Mouse (Mus musculus) bone marrow, adult 2 months (tissue): ENCODE data around the gene Ppp1r13b.

Experiments
- CTCF ChIP-seq: fragments of 200-500 bp; IDR thresholded peaks from 2 replicates; pipeline ENCODE4 v1.5.1; 2011; ENCODE audit warnings: low read length, control low read depth; ENCODE audit not compliant: control insufficient read depth, insufficient read depth
- POLR2A ChIP-seq: fragments of 200-500 bp; IDR thresholded peaks from 2 replicates; pipeline ENCODE4 v1.6.1; 2011; ENCODE audit warnings: low read depth, mild to moderate bottlenecking, control low read depth, low read length, borderline replicate concordance; ENCODE audit not compliant: control insufficient read depth

DNA sequence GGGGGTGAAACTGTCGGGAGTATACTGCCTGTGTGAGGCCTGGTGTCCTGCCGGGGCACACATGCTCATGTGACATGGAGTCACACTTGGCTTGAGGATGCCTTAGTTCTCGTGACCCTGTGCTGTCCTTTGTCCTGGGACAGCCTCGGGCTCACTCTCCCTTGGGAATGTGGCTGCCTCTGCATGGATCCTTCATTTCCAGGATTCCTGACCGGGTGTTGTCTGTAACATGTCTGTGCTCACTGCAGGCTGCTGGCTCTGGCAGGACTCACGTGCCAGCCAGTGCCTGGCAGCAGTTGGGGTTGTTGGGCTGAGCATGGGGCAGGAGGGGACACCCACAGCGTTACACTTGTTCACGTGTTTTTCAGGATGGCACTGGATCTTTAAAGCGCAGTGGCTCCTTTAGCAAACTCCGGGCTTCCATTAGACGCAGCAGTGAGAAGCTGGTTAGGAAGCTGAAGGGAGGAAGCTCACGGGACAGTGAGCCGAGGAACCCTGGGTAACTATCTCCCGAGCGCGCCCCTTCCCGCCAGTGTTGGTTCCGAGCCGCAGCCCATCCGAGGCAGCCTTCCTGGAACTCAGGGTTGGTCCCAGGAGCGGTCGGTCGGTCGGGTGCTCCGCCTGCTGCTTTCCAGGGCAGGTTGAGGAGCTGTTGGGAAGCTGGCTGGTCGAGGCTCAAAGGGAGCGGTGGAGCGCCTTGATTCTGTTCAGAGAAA, 112.6 kb downstream of the Ppp1r13b start:
- TF ChIP-seq CTCF (no peak), POLR2A (no peak)
